Mouse (Mus musculus) CD8-positive naive resting alpha-beta T cell, adult 2 months (primary cell): ENCODE measurements at regions not wholly inside any gene's neighbourhood (a gene's known extent, or its start where the extent isn't known, plus 50 kb on each side); places are given as distances from the start of the nearest gene placed in this dataset.
A peak's percentile ranks its signal among the peaks of the same experiment; 100 is the strongest.

Experiments
- DNase-seq, 2 experiments: peaks; one replicate each; pipeline ENCODE4 v3.0.0; 2022; ENCODE audit warnings: low read depth in 2 of 2, low spot score in 2 of 2

DNA sequence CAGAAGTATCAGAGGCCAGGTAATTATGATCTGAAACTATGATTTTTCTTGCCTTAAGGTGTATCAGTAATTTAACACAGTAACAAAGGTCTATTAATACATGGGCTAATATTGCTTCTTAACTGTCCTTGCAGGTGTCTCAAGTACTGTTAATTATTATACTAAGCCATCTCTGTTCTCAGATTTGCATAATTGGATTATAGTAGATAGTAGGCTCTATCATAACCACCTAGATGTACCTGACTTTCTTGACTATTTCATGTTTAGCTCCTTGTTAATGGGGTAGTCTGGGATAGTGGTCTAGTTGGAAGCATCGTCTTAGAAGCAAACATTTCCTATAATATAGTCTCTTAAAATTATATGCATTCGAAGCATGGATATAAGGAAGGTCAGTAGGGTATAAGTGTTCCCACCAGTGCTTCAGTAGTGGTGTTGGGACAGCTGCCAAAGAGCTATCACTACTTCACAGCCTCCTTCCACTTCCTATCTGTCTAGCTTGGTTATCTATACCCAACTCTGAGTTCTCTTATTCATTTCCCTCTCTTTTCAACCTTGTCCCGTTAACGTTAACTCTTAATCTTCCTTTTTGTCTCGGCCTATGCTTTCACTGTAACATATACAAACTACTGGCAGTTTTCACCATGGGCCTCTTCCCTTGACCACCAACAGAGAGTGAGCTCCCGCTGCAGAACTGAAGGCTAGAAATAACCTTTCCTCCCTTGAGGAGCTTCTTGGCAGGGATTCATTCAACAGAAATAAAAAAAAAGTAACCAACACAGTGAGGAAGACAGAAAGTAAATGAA lies 630.9 kb upstream of the Lcorl start:
- DNase-seq = no peak

DNA sequence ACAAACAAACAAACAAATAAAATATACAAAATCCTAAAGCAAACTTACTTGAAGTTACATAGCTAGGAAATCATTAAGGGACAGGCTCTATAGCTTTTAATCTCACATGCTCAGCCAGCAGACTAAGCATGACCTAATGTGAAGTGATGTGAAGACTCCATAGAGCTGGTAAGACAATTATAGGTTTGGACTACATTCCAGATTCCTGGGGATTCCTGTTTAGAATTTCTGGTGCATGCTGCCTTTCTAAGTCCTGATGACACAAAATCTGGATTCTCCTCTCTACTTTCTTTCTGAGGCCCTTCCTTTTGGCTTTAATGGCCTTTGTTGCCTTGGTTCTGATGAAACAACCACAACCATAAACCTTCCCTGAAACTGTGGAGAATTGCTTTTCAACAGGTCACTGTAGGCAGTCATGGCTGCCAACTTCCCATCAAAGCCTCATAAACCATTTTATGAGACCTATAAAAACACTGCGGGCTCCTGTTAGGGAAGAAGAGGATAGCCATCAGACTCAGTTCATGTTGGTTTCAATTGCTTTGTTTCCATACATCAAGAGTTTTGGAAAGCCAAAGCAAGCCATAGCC lies 629.4 kb upstream of the Lcorl start:
- DNase-seq = no peak

DNA sequence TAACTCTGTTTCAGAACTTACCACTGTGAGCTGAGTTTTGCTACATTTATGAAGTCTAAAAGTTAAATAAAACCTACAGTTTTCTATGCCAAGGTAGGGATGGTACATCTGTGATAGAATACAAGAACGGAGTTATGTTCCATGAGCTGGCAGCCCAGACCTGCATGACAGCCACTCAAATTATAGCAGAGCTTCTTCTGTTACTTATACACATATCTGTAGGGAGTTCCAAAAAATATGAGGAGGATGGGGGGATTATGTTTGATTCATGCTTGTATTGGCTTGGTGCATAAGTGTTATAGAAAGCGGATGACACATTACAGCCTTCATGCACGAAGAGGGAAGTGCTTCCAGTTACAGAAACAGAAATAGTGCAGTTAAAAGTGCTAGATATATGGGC lies 598.9 kb upstream of the Lcorl start:
- no peak for DNase-seq

DNA sequence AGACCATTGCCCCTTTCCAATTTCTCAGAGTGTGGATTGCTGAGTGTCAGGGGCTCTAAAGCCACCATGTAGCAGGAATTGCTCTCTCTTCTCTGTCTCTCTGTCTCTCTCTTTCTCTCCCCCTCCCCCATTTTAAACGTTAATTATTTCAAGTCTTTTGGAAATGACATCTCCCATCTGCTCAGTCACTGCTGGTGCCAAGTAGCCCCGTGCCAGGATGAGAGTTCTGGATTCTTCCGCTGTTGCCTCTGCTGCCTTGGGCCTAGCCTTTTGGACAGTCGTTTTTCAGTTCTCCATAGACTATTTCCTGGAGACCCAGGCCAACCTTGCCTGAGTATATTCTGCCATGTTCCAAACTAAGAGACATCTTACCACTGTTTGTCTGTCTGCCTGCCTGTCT lies 590.9 kb upstream of the Lcorl start:
- no peak for DNase-seq

DNA sequence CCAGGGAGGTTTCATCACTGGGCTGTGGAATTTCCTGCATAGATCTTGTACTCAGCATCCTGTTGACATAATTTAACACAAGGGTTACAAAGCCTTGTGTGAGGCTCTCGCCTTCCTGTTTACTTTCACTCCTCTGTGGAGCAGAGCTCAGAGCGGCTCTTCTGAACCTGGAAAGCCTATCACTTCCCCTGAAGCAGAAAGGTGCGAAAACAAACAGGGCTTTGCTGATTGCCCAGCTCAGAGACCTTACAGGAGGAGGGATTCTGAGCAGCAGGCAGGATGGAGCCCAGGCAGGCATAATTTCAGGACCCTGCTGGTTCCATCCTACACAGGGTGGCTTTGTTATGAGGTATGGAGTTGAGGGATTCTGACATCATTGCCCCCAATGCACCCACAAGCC lies 588.4 kb upstream of the Lcorl start:
- DNase-seq = no peak

DNA sequence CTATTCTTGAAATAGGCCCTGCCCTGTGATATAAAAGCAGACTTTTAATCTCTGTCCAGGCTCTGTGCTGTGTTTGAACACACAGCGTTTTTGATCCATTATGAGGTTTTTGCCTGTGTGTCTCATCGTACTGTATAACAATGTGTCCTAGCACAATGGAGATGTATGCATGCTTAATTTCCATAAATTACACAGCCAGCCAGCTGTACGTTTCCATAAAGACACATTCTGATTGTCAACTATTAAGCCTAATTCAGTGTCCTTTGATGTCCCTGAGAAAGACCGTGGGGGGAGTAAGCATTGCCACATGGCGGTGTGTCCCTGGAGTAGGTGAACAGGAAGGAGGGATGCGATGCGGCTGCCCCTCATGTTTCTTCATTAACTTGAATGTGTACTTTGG lies 587.7 kb upstream of the Lcorl start:
- no peak for DNase-seq

DNA sequence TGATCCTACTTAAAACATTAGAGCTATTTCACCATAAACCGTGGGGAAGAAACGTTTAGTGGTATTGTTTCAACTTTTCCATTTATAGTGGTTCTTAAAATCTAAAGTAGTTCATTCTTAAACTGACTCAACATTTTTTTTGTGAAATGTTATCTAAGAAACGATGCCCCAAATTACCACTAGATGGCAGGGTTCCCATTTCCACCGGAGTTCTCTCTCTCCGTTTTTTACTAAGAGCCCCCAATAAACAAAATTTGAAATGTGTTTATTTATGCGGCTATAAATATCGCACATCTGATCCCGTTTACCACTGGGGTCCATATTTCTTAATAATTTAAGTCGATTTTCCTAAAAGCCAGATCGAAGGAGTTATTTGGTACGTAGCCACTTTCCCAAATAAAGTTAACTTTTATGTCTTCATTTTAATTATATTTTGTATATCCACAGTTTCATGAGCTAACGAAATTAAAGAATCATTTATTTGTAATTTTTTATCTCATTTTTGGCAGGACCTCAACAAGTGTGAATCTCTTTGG lies 586.5 kb upstream of the Lcorl start:
- no peak for DNase-seq

DNA sequence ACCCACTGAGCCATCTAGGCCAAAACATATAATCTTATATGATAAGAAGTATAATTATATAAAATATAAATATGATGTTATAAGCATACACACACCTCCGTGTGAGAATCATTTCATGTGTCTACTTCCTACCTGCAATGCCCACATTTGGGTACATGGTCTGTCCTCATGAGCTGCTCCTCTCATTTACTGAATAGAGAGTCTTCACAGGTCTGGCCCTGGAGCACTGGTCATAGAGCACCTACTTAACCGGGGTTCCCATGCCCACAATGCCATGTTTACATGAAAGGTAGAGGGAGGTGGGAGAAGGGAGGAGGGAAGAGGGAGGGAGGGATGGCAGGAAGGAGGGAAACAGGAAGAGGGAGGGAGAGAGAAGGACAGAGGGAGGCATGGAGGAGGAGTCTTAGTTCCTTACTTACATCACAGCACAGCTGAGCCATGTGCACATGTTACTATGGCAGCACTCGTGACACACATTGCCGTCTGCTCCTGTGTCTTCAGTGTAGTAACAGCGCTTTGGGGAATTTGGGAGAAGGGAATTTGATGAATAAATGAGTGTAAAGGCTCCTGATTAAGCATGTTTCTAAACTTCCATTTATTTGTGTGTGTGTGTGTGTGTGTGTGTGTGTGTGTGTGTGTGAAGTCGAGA lies 585.3 kb upstream of the Lcorl start:
- no peak for DNase-seq

DNA sequence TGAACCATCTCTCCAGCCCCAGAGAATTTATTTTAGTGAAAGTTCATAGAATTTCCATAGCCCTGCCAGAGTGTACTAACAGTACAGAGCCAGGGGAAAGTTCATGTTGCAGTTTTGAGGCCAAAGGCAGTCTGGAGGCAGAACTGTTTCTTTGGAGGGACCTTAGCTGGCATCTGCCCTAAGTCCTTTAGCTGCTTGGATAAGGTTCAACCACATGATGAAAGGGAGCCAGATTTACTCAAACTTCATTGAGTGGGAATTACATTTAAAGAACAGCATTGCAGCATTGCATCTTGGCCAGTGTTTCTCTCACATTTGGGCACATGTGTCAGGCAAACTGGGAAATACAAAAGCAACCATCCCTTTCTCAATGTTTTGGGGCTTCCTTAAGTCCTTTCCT lies 584.3 kb upstream of the Lcorl start:
- DNase-seq = no peak

DNA sequence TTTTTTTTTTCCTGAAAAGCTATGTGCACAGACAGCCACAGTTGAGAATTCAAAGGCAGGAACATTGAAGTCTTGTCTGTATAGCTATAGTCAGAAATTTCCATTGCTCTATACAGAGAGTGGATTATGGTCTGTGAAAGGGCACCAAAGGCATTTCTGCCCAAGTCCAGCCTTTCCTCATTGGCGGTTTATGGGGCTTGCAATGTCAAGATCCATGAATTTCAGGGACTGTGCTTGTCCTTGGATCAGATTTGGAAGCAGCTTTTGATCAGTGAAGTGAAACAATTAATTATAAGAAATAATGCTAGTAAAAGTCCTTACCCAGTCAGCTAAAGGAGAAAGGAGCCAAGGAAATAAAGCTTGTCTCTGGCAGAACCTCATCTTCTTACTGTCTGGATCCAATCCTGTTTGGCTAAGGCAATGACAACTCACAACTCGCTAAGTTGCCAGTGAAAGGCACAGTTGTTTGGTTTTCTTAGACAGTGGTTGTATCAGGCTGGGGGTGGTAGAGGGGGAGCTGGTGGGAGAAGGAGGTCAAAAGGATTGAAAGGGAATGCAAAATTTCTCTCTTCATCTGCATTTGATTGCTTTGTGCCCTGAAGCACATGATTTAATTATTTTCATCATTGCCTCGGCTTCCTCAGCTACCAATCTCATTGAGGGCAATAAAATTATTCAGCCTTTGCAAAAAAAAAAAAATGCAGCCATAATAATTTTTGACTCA lies 574.4 kb upstream of the Lcorl start:
- DNase-seq = no peak

DNA sequence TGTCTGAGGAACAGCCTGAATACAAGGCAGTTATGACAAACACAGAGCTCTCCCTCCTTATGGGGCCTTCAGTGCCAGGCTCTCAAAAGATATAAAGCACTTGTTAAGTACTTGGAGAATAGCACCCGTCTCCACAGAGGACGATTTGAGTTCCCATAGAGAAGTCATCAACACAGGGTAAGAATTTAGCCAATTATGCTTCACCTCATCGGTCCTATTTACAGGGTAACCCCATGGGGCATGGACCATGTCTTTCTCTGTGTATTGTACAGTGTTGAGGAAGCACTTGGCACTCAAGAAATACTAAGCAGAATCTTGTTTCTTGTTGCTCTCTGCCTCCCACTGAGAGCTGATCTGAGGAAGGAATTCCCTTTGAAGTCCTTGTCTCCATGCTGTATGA lies 565.3 kb upstream of the Lcorl start:
- no peak for DNase-seq

DNA sequence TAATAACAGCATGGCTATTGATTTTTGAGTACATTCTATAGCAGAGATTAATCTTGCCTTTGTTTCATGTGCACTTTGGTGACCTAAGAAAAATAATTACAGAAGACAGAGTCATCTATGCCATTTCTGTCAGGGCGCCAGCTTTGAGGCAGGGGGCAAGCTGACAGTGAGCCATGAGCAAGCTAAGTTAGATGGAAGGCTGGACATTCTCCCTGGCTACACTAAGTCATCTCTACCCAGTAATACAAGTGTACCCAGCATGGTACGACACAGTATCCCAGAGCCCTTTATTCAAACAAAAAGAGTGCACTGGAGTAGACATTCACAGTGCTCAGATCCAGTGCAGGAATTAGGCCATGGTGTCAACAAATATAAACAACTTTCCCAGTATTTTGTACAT lies 549.6 kb upstream of the Lcorl start:
- DNase-seq = no peak

DNA sequence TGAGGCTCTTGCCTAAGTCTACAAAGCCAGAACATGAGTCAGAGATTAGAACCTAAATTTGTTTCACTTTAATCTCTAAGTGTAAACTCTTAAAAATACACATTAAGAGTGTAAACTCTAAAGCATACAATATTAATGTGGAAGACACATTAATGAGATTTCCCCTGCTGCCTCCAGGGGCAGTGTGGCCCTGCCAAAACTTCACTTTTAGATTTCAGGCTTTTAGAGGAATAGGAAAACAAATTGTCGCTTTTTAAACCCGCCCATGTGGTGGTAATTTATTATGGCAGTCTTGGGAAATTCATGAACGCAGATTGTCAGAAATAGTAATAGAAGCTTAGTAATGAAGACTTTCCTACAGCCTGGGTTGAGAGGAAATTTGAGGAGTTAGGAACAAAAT lies 549.0 kb upstream of the Lcorl start:
- DNase-seq = no peak

DNA sequence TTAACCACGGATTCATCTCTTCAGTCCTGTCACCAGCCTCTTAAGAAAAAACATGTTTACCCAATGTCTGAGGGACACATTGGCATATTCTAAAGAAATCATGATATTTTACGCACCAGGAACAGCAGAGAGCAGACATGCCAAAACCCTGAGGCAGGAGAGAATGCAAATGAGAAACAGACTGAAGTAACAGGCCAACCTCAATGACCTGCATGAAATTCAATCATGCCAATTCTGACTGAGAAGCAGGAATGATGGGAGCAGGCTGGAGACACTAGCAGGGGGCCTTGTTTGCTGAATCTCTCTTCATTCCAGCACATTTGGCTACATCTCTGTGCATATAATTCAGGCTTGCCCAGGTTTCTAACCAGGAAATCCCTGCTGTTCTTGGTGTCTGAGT lies 529.2 kb upstream of the Lcorl start:
- no peak for DNase-seq

DNA sequence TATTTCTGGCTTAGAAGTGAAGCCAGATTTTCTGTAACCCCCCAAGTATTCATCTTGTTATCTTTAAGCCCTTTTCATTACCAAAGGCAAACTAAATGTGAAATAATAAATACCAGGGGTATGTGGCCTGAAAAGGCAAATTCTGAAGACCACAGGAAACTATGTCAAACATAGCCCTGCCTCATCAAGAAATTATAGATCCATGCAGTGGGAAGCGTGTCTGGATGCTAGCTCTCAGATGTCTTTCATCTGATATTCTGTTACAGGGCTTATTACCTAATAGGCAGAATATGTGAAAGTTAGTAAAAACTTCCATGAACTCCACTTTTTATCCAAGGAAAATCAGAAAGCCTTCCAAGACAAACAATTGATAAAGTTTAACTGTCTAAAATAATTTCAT lies 509.9 kb upstream of the Lcorl start:
- no peak for DNase-seq

DNA sequence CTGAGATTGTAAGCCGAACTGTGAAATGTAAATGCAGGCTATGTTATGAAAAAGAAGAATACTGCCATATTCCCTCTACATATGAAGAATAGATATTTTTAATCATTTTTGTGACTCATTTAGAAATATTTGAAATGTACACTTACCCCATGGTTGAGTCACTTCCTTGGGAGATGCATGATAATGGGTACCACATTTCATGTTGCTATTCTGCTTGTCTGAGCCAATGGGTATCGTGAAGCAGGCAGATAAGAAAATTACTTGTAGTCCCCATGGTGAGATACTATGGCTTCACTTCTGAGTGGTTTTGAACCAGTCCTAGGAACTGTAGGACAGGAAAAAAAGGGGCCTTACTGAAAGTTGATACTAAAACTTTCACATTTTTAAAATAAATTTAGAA lies 506.2 kb upstream of the Lcorl start:
- no peak for DNase-seq

DNA sequence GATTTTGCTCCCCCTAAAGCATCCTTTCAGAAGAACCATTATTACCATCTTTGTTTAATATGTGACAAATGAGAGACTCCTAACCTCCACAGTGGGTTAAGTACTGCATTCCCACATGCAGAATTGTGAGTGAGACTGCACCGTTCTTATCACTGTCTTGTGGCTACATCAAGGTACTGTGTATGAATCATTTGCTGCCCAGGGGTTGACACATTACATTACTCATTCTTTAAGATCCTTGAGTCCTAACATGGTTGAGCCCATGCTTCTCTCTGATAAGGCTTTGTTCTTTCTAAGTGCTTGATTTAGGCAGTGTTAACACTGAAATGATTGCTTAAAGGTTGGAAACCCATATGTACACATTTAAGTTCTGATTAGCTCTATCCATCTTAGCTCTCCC lies 504.2 kb upstream of the Lcorl start:
- no peak for DNase-seq

DNA sequence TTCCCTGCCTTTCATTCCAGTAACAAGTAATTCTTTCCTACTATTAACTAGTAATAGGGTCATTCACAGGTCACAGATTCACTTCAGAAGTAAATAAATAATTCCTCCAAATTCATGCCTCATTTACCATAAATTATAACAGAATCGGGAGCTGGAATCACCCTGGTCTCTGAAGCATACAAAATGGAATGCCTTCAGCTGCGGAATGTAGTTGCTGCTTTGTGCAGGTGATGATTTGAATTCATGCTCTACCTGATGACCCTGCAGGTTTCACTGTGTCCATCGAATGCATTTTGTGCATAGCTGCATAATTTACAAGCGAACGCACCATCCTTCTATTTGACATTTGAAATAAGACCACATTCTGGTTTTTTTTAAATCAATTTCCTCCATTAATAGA lies 491.0 kb upstream of the Lcorl start:
- DNase-seq = no peak

DNA sequence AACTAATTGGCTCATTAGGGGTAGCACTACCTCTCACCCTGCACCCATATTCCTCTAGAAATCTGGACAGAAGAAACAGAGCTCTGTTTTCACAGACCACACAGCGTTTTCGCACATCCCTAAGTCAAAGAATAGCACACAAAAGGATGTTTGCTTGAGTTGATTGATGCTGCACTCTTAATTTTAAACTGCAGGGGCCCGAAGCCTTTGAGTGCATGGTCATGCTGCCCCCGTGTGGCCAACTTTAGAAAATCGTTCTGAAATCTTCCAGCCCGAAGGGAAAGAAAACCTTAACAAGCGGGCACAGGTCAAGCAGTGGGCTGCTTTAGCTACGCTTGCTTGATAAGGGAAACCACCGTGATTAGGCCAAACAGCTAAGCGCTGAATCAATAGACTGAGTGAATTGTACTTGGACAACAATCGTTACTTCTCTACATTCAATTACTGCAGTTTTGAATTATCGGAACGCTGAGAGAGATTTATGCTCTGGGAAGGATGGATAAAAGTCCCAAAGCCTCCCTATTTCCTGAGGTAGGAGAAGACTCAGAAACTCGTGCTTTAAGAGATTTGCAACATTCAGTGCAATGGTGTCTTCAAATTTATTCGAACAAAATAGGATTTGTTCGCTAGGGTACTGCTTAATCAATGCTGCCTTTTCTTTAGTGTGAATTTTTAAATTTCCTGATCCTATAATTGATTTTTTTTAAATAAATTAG lies 490.1 kb upstream of the Lcorl start:
- DNase-seq = peak; percentile 2 to 14

DNA sequence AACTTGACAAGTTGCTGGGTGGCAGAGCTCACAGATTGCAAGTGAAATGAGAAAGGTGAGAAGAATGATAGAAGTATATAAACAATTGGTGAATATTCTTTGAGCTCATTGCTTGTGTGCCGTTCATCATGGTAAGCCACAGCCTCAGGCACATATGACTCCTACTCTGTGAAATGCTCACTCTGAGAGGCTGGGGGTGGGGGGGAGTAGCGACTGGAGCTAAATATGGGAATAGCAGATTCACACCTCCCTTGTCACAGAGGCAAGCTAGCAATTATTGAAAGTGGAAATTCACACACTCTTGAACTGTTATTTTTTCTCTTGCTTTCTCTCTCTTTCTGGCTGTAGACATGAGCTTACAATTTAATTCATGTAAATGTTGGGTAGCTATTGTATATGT lies 481.0 kb upstream of the Lcorl start:
- DNase-seq = no peak

DNA sequence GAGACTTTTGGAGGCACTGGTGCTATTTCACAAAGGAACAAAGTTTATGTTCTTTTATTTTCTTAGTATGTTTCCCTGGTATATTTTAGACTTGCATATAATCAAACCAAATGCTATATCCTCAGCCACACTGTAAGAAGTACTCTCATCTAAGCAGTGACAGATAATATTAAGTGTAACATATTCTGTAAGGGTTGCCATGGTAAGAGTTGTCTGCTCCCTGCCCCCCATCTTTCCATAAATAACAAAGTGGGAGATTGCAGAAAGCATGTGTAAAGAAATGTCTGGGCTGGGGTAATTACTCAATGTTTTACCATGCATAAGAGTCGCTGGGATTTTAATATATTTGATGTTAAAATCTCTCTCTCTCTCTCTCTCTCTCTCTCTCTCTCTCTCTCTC lies 473.5 kb upstream of the Lcorl start:
- DNase-seq = no peak
